Mouse (Mus musculus) forelimb bud, embryonic 11.5 days (tissue): ENCODE measurements around the gene Slc2a3.
"Not testable (repeated sequence)": the region's sequence is repeated elsewhere in the genome, so short reads cannot be mapped to it uniquely, and the experiment has no call there.

Experiments
- DNase-seq: peaks from one replicate; pipeline ENCODE4 v3.0.0-alpha.2; 2012; ENCODE audit warnings: low read depth, low spot score

Slc2a3 gene

GRCm38 (mm10) chr6:122764446-122765297 is 36.8 kb downstream of the Slc2a3 start:
- DNase-seq, result peak; percentile 68

DNA sequence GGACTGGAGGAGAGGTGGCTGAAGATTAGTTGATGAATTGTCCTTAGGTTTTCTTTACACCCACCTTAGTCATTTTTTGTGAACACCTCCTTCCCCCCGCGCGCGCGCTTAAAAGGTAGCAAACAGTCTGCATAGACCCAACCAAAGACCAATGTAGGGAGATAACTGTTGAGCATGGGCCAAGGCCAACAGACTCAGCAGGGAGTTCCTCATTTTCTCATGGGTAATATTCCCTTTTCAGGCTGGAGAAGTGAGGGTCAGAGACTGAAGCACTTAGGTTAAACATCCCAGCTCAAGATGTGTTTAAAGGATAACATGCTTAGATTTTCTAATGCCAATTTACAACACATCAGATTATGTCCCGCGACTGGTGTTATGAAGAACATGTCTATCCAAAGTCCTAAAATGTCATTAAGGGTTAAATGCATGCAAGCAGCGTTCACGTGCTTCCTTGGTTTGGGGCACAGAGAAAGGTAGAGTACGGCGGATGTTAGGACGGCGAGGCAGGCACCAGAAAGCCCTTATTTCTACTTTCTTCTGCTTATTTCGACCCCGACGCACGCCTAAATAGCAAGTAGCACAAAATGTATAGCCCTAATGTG is 37.5 kb downstream of the Slc2a3 start:
- DNase-seq, result no peak

- no peak for DNase-seq
Measured at GRCm38 (mm10) chr6:122762952-122763700, 38.3 kb downstream of the Slc2a3 start.

DNA sequence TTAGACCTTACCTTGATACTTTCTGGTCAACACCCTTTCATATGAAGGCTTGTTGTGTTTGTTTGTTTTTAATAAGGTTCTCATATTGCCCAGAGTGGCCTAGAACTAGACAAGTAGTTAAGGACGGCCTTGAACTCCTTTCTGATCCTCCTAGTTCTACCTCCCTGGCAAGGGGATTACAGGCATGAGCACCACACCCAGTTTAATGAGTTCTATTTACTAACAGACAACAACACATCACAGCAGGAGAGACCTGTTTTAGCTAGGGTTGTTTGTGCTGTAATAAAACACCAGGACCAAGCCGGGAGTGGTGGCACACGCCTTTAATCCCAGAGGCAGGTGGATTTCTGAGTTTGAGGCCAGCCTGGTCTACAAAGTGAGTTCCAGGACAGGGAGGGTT is 39.0 kb downstream of the Slc2a3 start:
- DNase-seq, result no peak

DNA sequence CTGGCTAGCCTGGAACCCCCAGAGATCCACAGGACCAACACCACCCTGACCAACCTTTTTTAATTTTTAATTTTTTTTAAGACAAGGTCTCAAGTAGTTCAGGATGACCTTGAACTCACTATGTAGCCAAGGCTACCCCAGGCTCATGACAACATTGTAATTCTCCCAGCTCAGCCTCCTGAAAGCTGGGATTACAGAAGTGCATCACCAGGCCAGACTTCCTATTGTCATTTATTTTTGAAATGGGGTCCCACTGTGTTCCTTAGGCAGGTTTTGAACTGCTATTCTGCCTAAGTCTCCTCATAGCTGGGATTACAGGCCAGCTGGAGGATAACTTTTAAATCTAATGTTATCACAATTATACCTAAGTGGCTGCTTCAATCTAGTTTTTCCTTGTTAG is 39.5 kb downstream of the Slc2a3 start:
- DNase-seq, result no peak

- peak; percentile 74 for DNase-seq
Measured at GRCm38 (mm10) chr6:122761011-122761599, 40.3 kb downstream of the Slc2a3 start.

DNA sequence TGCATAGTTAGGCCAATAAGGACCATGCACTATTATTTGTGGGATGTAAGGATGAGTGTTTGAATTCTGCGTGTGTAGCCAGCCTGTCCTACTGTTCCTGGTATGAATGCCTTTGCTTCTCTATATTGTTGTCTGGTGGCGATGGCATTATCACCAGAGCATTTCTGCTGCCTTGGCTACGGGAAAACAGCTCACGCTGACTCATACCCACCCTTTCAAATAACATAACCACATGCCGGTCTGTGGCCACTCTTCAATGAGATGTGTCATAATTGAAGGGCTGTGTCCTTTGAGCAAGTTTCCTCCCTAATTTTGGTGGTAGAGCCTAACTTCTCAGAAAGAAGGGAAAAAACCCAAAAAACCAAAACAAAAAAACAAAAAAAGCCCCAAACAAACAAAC is 42.7 kb downstream of the Slc2a3 start:
- no peak for DNase-seq

DNA sequence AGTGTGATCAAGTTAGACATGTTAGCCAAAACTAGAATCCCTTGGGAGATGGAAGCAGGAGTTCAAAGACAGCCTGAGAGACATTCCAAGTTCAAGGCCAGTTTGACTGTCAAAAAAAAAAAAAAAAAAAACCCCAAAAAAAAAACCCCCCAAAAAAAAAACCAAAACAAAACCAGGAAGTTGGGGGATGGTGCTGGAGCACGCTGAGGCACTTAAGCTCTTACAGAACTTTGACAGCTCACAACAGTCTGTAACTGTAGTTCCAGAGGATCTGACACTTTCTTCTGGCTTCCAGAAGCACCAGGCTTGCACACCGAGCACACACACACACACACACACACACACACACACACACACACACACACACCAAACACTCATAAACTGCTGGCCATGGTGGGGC is 45.5 kb downstream of the Slc2a3 start:
- DNase-seq, result no peak

GRCm38 (mm10) chr6:122750579-122750978 is 50.9 kb downstream of the Slc2a3 start:
- DNase-seq, result no peak

DNA sequence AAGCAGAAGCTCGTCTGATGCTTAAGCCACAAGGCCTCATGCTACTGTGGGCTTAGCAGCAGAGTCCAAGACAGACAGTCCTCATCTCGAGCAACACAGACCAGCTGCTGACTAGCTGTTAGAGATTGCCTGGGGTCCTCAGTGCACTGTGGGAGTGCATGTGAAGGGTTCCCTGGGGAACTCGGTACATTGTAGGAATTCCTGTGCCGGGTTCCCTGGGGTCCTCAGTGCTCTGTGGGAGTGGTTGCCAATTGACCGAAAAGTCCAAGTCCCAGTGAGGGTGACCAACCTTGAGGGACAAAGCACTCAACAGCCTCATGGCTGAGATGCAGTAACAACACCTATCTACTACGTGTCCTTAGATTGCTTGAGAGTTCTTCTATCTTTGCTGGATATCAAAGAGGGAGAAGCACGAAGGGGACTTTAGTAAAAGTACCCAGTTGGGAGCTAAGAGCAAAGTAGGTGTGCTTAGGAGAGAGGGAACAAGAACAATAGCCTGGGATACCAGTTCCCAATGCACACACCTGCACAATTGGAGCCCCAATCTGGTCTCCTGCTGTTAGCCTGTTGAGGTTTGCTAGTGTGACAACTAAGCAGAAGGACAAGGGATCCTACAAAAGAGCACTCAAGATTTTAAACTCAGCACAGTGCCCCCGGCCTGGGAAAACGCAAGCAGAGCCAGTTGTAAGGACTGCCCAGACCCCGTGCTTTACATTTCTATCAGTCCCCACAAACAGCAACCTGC is 56.8 kb downstream of the Slc2a3 start:
- no peak for DNase-seq

GRCm38 (mm10) chr6:122743353-122743752 is 58.1 kb downstream of the Slc2a3 start:
- DNase-seq, result no peak

DNA sequence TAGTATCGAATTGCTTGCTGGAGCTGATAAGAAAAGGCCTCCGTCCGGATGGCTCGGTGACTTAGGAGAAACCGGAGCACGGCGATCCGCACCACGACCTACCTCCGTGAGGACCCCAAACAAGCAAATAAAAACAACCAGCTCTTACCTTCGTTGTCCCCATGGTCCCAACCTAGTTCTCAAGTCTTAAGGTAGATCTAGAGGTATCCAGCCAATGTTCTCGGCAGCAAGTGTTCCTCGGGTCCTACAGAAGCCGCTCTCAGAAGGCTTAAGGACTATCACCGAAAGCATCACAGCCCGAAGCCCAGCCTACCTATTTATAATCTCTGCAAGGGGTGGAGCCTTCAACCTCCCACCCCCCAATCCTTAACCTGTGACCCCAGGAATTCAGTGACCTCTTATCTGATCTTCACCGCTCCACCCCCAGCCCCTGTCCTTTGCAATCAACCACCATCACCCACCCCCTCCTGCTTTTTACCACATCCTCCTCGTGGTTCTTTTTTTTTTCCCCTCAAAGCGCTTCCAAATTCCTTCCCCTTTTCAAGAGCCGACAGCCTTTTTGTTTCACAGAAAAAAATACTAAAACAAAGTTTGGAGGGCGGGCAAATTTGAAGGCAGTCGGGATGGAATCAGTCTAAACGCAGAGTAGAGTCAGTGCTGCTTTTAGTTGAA is 59.1 kb downstream of the Slc2a3 start:
- peak; percentile 48 for DNase-seq

DNA sequence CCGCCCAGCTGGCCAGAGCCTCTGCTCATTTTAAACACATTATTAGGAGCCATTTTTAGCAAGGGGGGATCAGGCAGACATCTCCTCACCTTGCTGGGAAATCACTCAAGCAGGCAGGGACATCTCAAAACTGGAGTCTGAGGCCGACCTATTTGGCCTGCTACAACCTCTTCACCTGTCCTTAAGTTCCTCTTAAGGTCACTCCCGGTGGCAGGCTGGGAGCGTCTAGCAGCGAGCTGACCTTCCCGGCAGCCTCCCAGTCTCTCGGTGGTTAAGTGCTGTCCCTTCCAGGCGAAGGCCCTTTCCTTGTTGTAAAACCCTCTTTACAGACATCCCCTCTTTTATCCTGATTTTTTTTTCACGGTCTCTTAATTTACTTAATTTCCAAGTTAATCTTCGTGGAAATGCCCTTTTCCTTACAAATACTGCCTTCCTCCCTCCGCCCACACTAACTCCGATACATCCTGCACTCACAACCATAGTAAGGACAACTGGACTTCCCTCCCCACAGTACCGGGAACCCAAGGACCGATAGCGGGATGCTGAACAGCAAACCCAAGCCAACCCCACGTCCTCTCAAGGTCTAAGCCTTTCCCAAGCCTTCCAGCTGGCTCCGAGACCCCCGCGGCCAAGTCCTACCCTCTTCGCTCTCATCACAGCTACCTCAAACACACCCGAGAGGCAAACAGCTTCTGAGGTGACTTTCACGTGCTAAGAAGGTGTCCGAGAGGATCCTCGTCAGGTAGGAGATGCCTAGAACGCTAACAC is 59.8 kb downstream of the Slc2a3 start:
- no peak for DNase-seq

DNA sequence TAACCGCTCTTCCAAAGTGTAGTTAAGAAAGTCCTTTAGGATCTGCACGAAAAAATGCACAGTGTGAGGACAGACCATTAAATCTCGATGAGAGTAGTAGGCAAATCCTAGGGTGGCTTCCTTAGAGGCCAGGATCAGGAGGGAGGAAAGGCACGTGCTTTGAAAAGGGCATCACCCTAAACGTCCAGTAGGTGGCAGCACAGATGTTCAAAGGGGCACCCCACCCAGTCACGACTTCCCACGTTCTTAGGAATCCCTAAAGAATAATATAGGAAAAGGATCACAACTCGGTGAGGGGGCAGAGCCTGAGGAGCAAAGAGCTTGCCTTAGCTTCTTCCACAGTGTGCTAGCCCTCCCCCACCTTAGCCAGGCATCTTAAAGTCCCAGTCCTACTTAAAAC is 61.5 kb downstream of the Slc2a3 start:
- peak; percentile 79 for DNase-seq

- peak; percentile 45 for DNase-seq
Measured at GRCm38 (mm10) chr6:122719942-122720341, 81.5 kb downstream of the Slc2a3 start.

DNA sequence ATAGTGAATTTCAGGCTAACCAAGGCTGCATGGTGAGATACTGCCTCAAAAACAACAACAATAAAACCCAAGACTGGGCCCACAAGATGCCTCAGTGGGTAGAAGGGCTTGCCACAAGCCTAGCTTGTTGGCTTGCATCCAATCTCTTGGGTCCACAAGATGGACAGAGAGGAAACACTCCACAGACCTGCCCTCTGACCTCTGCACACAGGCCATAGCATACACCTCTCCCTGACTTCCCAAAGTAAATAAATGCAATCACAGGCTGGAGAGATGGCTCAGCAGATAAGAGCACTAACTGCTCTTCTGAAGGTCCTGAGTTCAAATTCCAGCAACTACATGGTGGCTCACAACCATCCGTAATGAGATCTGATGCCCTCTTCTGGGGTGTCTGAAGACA is 83.2 kb downstream of the Slc2a3 start:
- not testable (repeated sequence) for DNase-seq

DNA sequence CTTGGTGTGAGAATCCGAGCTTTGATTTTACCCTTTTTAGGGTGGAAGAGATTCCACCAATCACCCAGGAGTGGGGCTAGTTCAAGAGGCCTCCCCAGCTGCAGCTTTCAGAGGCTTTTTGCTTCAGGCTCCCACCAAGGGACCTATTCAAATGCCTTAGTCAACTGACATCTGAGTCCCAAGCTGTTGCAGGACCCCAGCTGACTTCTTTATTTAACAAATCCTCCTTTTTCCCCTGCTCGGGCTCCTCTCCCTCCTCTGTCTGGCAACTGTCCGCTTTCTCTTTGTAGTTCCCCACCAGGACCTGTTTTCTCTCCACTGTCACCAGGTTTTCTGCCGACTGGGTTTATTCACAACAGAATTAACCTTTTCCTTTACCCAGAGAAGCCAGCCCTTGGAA is 85.6 kb downstream of the Slc2a3 start:
- DNase-seq, result no peak

DNA sequence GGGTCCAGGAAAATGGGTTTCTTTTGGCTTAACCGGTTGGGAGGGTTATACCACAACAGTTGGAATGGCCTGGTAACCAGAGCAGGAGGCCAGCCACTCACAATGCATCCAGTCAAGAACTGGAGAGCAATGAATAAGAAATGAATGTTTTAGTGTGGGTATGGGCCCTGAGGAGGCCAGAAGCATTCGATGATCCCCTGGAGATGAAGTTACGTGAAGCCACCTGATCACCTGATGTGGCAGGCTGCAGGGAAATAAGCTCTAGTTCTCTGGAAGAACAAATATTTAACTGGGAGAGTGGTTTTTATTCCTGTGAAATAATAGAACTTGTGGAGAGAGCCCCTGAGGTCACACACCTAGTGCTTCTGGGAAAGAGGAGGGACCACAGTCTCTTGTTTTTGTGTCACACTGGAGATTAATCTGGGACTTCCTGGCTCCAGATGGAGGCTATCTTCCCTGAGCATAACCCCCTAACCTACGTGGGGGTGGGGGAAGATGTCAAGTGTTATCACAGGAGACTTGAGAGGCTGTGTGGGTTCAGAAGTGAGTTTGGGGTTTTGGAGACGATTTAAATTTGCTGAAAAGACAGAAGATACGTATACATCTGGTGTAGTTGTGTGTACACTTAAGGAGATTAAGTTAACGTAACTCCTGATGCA is 86.6 kb downstream of the Slc2a3 start:
- DNase-seq, result no peak

GRCm38 (mm10) chr6:122713116-122713515 is 88.3 kb downstream of the Slc2a3 start:
- not testable (repeated sequence) for DNase-seq

- DNase-seq, result no peak
Measured at GRCm38 (mm10) chr6:122711455-122711854, 90.0 kb downstream of the Slc2a3 start.
